Mouse (Mus musculus) liver, adult 10 weeks (tissue): Measurements from ENCODE around the gene Runx1. TPM values are rescaled to one million over a fixed set of nuclear protein-coding genes. Genes with fewer than 3 reads are reported as not detected.

Experiments
- polyA plus RNA-seq: library from polyadenylated mRNA; stranded (reverse); fragments of 350-450 nt; fragmentation: Illumina TruSeq; extraction: RNeasy Lipid Tissue Mini Kit (QIAGEN cat#74804); gene quantifications from one replicate; pipeline ENCODE4 v1.2.3, GENCODE M21; 2014; ENCODE audit warnings: low read depth, low replicate concordance

Gene Runx1
- 0.29 TPM for polyA plus RNA-seq

GRCm38 (mm10) chr16:92825908-92826650 is at the start of gene Runx1:
TSS of gene Runx1 (minus strand) at chr16:92826149.

